Mouse (Mus musculus) liver, adult 2 months (tissue): ENCODE measurements around the gene Spata45.

Source experiments
- CTCF ChIP-seq: fragments of 200-500 bp; IDR thresholded peaks from 2 replicates; pipeline ENCODE4 v1.5.1; 2011; ENCODE audit warnings: low read depth, low read length, control low read depth
- POLR2A ChIP-seq: fragments of 200-500 bp; IDR thresholded peaks from 2 replicates; pipeline ENCODE4 v1.6.1; 2011; ENCODE audit warnings: low read length, control low read depth; ENCODE audit not compliant: insufficient read depth; ENCODE audit errors: extremely low read depth

DNA sequence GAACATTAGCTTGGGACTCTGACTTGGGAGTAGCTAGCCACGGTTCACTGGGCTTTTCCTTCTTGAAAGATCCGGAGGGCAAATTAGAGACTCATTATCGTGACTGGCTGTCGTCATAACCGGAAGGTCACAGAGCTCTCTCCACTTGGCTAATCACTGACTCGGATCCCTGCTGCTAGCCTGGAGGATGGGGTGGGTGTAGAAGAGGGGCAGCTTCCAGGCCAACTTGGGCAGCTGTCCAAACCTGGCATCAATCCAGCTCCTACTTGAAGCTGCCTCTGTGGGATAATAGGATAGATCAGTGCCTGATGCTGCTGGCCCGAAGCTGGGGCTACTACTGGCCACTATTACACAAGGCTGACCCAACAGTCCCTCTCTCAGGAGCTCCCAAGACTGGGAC is 40.9 kb upstream of the Spata45 start:
- no peak for TF ChIP-seq CTCF
- TF ChIP-seq POLR2A: no peak
